25 mouse cellular contexts compared by ENCODE assay signal in genomic region chr1:59730737-59731136, GRCm38 (mm10). TPM values are rescaled to one million over a fixed set of nuclear protein-coding genes. Genes with fewer than 3 reads are reported as not detected.
A peak's percentile ranks its signal among the peaks of the same experiment; 100 is the strongest.
DNase-seq lines count a peak whose midpoint lies in the region; ATAC-seq and TF ChIP-seq lines count a peak whose summit lies in the region.
"Had no signal": no experiment of that assay in that cellular context is flagged by ENCODE, and none has a peak within 500 bp of the region (broad histone marks: within the 10 kb centered on the region; RNA-seq: fewer than 3 reads in every experiment).

No protein-coding gene starts in this region.

- no peaks in the 10 kb centered on the region for H3K9me3 ChIP-seq in forebrain, embryonic 15.5 days
- no peaks in the 10 kb centered on the region for H3K9me3 ChIP-seq in forebrain, embryonic 10.5 days
- H3K9me3 ChIP-seq in hindbrain, postnatal 0 days (ENCODE audit: low read length), result no peaks in the 10 kb centered on the region
- H3K9me3 ChIP-seq in hindbrain, embryonic 13.5 days, result no peaks in the 10 kb centered on the region
- no peaks in the 10 kb centered on the region for H3K9me3 ChIP-seq in kidney, embryonic 14.5 days (ENCODE audit: control insufficient read depth, low read length)
- H3K9me3 ChIP-seq: embryonic facial prominence, embryonic 10.5 days; embryonic facial prominence, embryonic 13.5 days; heart, embryonic 10.5 days; heart, embryonic 13.5 days; hindbrain, embryonic 12.5 days had no signal

- DNase-seq in forebrain, embryonic 10.5 days (ENCODE audit: extremely low spot score, low spot score), result no peak
- DNase-seq in hindbrain, postnatal 0 days (ENCODE audit: low spot score), result no peak
- DNase-seq in fibroblast of lung, adult 2 months (ENCODE audit: low read depth), result peak; percentile 24
- DNase-seq: adrenal gland, adult 8-10 months; adrenal gland, postnatal 36 days; cerebellum, adult 11-12 months; cerebellum, adult 8-10 months; cerebellum, postnatal 36 days; embryo, embryonic 11 days; gastrocnemius, postnatal 25 days; heart, adult 2 months had no signal

- H3K4me1 ChIP-seq in forebrain, embryonic 15.5 days, result no peaks in the 10 kb centered on the region
- H3K4me1 ChIP-seq in forebrain, embryonic 10.5 days, result peaks cover 11% of the 10 kb centered on the region; the same call in 1 of the 2 replicates
- no peaks in the 10 kb centered on the region for H3K4me1 ChIP-seq in hindbrain, postnatal 0 days (ENCODE audit: insufficient read depth, low read length)
- H3K4me1 ChIP-seq in hindbrain, embryonic 13.5 days (replicated peaks), result no peaks in the 10 kb centered on the region
- H3K4me1 ChIP-seq in kidney, embryonic 14.5 days (ENCODE audit: control insufficient read depth, insufficient read depth, low read length), result no peaks in the 10 kb centered on the region
- H3K4me1 ChIP-seq: embryonic facial prominence, embryonic 10.5 days; embryonic facial prominence, embryonic 13.5 days; hindbrain, embryonic 12.5 days had no signal

- no peak for TF ChIP-seq CTCF in hindbrain, postnatal 0 days (IDR thresholded peaks at IDR 0.05; ENCODE audit: low read depth)

- H3K4me2 ChIP-seq in forebrain, embryonic 15.5 days (replicated peaks), result no peak overlapping the region
- no peak overlapping the region for H3K4me2 ChIP-seq in hindbrain, postnatal 0 days (ENCODE audit: low read depth, low read length)
- no peak overlapping the region for H3K4me2 ChIP-seq in hindbrain, embryonic 13.5 days
- H3K4me2 ChIP-seq in kidney, embryonic 14.5 days (replicated peaks; ENCODE audit: low read depth, low read length), result no peak overlapping the region
- H3K4me2 ChIP-seq: embryonic facial prominence, embryonic 13.5 days; heart, embryonic 13.5 days; hindbrain, embryonic 12.5 days had no signal

- H3K9ac ChIP-seq in forebrain, embryonic 15.5 days (replicated peaks), result no peak overlapping the region
- no peak overlapping the region for H3K9ac ChIP-seq in hindbrain, postnatal 0 days (replicated peaks; ENCODE audit: low read length)
- H3K9ac ChIP-seq in hindbrain, embryonic 13.5 days, result no peak overlapping the region
- H3K9ac ChIP-seq in kidney, embryonic 14.5 days (ENCODE audit: low read depth, low read length), result no peak overlapping the region
- H3K9ac ChIP-seq: embryonic facial prominence, embryonic 13.5 days; heart, embryonic 13.5 days; hindbrain, embryonic 12.5 days had no signal

- H3K27me3 ChIP-seq in forebrain, embryonic 15.5 days, result no peaks in the 10 kb centered on the region
- H3K27me3 ChIP-seq in forebrain, embryonic 10.5 days (ENCODE audit: poor library complexity, severe bottlenecking), result no peaks in the 10 kb centered on the region
- no peaks in the 10 kb centered on the region for H3K27me3 ChIP-seq in hindbrain, postnatal 0 days (ENCODE audit: insufficient read depth, low read length)
- no peaks in the 10 kb centered on the region for H3K27me3 ChIP-seq in hindbrain, embryonic 13.5 days
- no peaks in the 10 kb centered on the region for H3K27me3 ChIP-seq in kidney, embryonic 14.5 days (ENCODE audit: control insufficient read depth, insufficient read depth, low read length)
- H3K27me3 ChIP-seq: embryonic facial prominence, embryonic 13.5 days; heart, embryonic 13.5 days; hindbrain, embryonic 12.5 days had no signal

- 0 out of 2 replicates have a peak overlapping the region, but pooled peaks have one; percentile 11 for H3K27ac ChIP-seq in forebrain, embryonic 15.5 days (replicated peaks)
- H3K27ac ChIP-seq in forebrain, embryonic 10.5 days, result no peak overlapping the region
- no peak overlapping the region for H3K27ac ChIP-seq in hindbrain, postnatal 0 days
- no peak overlapping the region for H3K27ac ChIP-seq in hindbrain, embryonic 13.5 days
- H3K27ac ChIP-seq in kidney, embryonic 14.5 days (ENCODE audit: low read depth, low read length), result no peak overlapping the region
- H3K27ac ChIP-seq: embryonic facial prominence, embryonic 10.5 days; embryonic facial prominence, embryonic 13.5 days; heart, adult 2 months; heart, embryonic 10.5 days; heart, embryonic 13.5 days; hindbrain, embryonic 12.5 days had no signal

- WGBS in forebrain, embryonic 15.5 days, result 32% methylated on average over 4 of the region's 4 CpGs
- 72% methylated on average over 4 of the region's 4 CpGs for WGBS in forebrain, embryonic 10.5 days
- WGBS in hindbrain, postnatal 0 days, result 53% methylated on average over 4 of the region's 4 CpGs
- WGBS in hindbrain, embryonic 13.5 days, result 66% methylated on average over 4 of the region's 4 CpGs
- 94% methylated on average over 4 of the region's 4 CpGs for WGBS in kidney, embryonic 14.5 days

- no peak overlapping the region for H3K4me3 ChIP-seq in forebrain, embryonic 15.5 days
- no peak overlapping the region for H3K4me3 ChIP-seq in forebrain, embryonic 10.5 days
- no peak overlapping the region for H3K4me3 ChIP-seq in hindbrain, postnatal 0 days (ENCODE audit: low read length)
- no peak overlapping the region for H3K4me3 ChIP-seq in hindbrain, embryonic 13.5 days
- H3K4me3 ChIP-seq in kidney, embryonic 14.5 days (ENCODE audit: low read length), result no peak overlapping the region
- H3K4me3 ChIP-seq: embryonic facial prominence, embryonic 10.5 days; embryonic facial prominence, embryonic 13.5 days; erythroblast, embryonic 14.5 days; heart, adult 2 months; heart, embryonic 10.5 days; heart, embryonic 13.5 days; hindbrain, embryonic 12.5 days had no signal

- no peaks in the 10 kb centered on the region for H3K36me3 ChIP-seq in forebrain, embryonic 15.5 days
- no peaks in the 10 kb centered on the region for H3K36me3 ChIP-seq in forebrain, embryonic 10.5 days (replicated peaks)
- no peaks in the 10 kb centered on the region for H3K36me3 ChIP-seq in hindbrain, postnatal 0 days (ENCODE audit: insufficient read depth, low read length)
- H3K36me3 ChIP-seq in hindbrain, embryonic 13.5 days, result no peaks in the 10 kb centered on the region
- no peaks in the 10 kb centered on the region for H3K36me3 ChIP-seq in kidney, embryonic 14.5 days (ENCODE audit: control insufficient read depth, insufficient read depth, low read length)
- H3K36me3 ChIP-seq: embryonic facial prominence, embryonic 10.5 days; embryonic facial prominence, embryonic 13.5 days; heart, embryonic 10.5 days; heart, embryonic 13.5 days; hindbrain, embryonic 12.5 days had no signal

- ATAC-seq in forebrain, embryonic 15.5 days (replicated peaks), result 0 out of 2 replicates have a peak, but pooled peaks have one; percentile 35
- peak; percentile 56; the same call in 1 of the 2 replicates for ATAC-seq in hindbrain, postnatal 0 days
- ATAC-seq in hindbrain, embryonic 13.5 days (ENCODE audit: low FRiP score), result no peak
- ATAC-seq in kidney, embryonic 14.5 days (ENCODE audit: low FRiP score, low TSS enrichment), result no peak
- ATAC-seq: activated CD4-positive, CD25-positive, alpha-beta regulatory T cell, adult 4 months; CD4-positive, CD25-positive, alpha-beta regulatory T cell, adult 4 months; hindbrain, embryonic 16.5 days; inflammation-experienced regulatory T-cells, adult 6 months; intestine, embryonic 16.5 days had no signal

RNA-seq across cellular contexts. Expression of gene Bmpr2, which starts 32.5 kb away (rescaled TPM):
- polyA plus RNA-seq in forebrain, embryonic 15.5 days (2015; fragmentation: Nextera tagmentation; extraction: Ambion mirVana), result 13.1 and 13.4 TPM in 2 replicates
- 5.4 and 5.9 TPM in 2 replicates for polyA plus RNA-seq in forebrain, embryonic 10.5 days (2016; fragmentation: Nextera tagmentation; extraction: Ambion mirVana)
- 56.2 and 59.8 TPM in 2 replicates for total RNA-seq in hindbrain, postnatal 0 days (2014; rRNA removed)
- polyA plus RNA-seq in hindbrain, postnatal 0 days (2015; fragmentation: Nextera tagmentation; extraction: Ambion mirVana), result 9.2 and 9.3 TPM in 2 replicates
- 11.7 and 12.1 TPM in 2 replicates for polyA plus RNA-seq in hindbrain, embryonic 13.5 days (2015; fragmentation: Nextera tagmentation; extraction: Ambion mirVana)
- polyA plus RNA-seq in kidney, embryonic 14.5 days (2014; fragmentation: Nextera tagmentation; extraction: Ambion mirVana), result 13.6 and 14.2 TPM in 2 replicates

RNA-seq across cellular contexts. Expression of gene Nop58, which starts 46.0 kb away (rescaled TPM):
- 166 and 169 TPM in 2 replicates for polyA plus RNA-seq in forebrain, embryonic 15.5 days (2015; fragmentation: Nextera tagmentation; extraction: Ambion mirVana)
- 355 and 367 TPM in 2 replicates for polyA plus RNA-seq in forebrain, embryonic 10.5 days (2016; fragmentation: Nextera tagmentation; extraction: Ambion mirVana)
- 41.6 and 80.7 TPM in 2 replicates for total RNA-seq in hindbrain, postnatal 0 days (2014; rRNA removed)
- polyA plus RNA-seq in hindbrain, postnatal 0 days (2015; fragmentation: Nextera tagmentation; extraction: Ambion mirVana), result 136 and 146 TPM in 2 replicates
- polyA plus RNA-seq in hindbrain, embryonic 13.5 days (2015; fragmentation: Nextera tagmentation; extraction: Ambion mirVana), result 168 and 175 TPM in 2 replicates
- 298 and 318 TPM in 2 replicates for polyA plus RNA-seq in kidney, embryonic 14.5 days (2014; fragmentation: Nextera tagmentation; extraction: Ambion mirVana)

Comparison
In these comparisons a context has a peak if more than half of its experiments do, and no peak if none do; other contexts are left out.
1. ATAC-seq: peak in forebrain, embryonic 15.5 days (single experiment) and hindbrain, postnatal 0 days (single experiment); none in hindbrain, embryonic 13.5 days (single experiment) and kidney, embryonic 14.5 days (single experiment).